Mouse (Mus musculus) MEL (cell line): ENCODE results near the gene Metap2.

Source experiments
- CHD1 ChIP-seq: IDR thresholded peaks from 2 replicates; pipeline ENCODE4 v1.6.1; 2012; ENCODE audit warnings: low read depth, mild to moderate bottlenecking, inconsistent platforms, low read length, improper control_type of control experiment
- CTCF ChIP-seq, 3 experiments: IDR thresholded peaks in 2 of 3; conservative IDR thresholded peaks in 1 of 3; 2 replicates each; pipeline ENCODE4 v1.5.1; 2011 to 2012; ENCODE audit warnings: low read length in 3 of 3, low read depth in 2 of 3, mild to moderate bottlenecking in 2 of 3, improper control_type of control experiment in 1 of 3, inconsistent platforms in 1 of 3, mixed read lengths in 1 of 3, moderate library complexity in 1 of 3; ENCODE audit not compliant: control insufficient read depth in 1 of 3, insufficient read depth in 1 of 3, poor library complexity in 1 of 3, severe bottlenecking in 1 of 3
- TAL1 ChIP-seq: IDR thresholded peaks from 2 replicates; pipeline ENCODE4 v1.6.1; 2012; ENCODE audit warnings: mild to moderate bottlenecking, inconsistent platforms, low read length, moderate library complexity, mixed read lengths
- UBTF ChIP-seq: IDR thresholded peaks from 2 replicates; pipeline ENCODE4 v1.6.1; 2012; ENCODE audit warnings: low read depth, mild to moderate bottlenecking, inconsistent platforms, low read length, improper control_type of control experiment, moderate library complexity, borderline replicate concordance; ENCODE audit not compliant: insufficient read depth
- ZC3H11A ChIP-seq: IDR thresholded peaks from 2 replicates; pipeline ENCODE4 v1.6.1; 2012; ENCODE audit warnings: low read depth, mild to moderate bottlenecking, inconsistent platforms, low read length, improper control_type of control experiment

DNA sequence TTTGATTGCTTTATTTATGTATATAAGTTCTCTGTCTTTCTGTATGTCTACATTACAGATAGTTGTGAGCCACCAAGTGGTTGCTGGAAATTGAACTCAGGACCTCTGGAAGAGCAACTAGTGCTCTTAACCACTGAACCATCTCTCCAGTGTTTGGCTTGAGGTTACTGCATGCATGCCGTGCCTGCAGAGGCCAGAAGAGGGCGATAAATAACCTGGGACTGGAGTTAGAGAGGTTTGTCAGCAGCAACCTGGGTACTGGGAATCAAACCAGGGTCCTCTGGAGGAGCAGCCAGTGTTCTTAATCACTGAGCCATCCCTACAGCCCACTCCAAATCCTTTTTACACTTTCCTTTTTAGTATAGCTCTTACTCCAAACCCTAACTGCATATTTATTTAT is 19.9 kb upstream of the Metap2 start:
- TF ChIP-seq TAL1 (no peak), UBTF (no peak), CHD1 (no peak), CTCF (IDR thresholded peaks at IDR 0.05 in 2 of 3, conservative IDR thresholded peaks at IDR 0.05 in 1 of 3; ENCODE audit: control insufficient read depth in 1 of 3, insufficient read depth in 1 of 3, low read depth in 2 of 3, low read length in 3 of 3, poor library complexity in 1 of 3, severe bottlenecking in 1 of 3) (peak; percentile 26 to 50 (median 41)), ZC3H11A (no peak)
